Mouse (Mus musculus): ENCODE results near the gene Tmem150a. TPM values are rescaled to one million over a fixed set of nuclear protein-coding genes. Genes with fewer than 3 reads are reported as not detected.

Tmem150a gene
- polyA plus RNA-seq, 1 experiment from 2014 or later, result 16.0 TPM

- Histone ChIP-seq H3K27me3 (peaks cover 32% of the 10 kb centered on the region), H3K4me3 (peak overlapping the region; percentile 35; the same call in 1 of the 2 replicates), H3K36me3 (no peaks in the 10 kb centered on the region), H3K4me1 (replicated peaks) (peaks cover 12% of the 10 kb centered on the region), H3K9me3 (no peaks in the 10 kb centered on the region), H3K27ac (no peak overlapping the region), H3K4me2 (peak overlapping the region; percentile 54), H3K9ac (no peak overlapping the region)
- peak; percentile 43; the same call in 1 of the 2 replicates for ATAC-seq (ENCODE audit: low FRiP score)
- 23% methylated on average over 12 of the region's 12 CpGs for WGBS
Measured at GRCm38 (mm10) chr6:72390795-72391521, 35.7 kb downstream of the Tmem150a start.

DNA sequence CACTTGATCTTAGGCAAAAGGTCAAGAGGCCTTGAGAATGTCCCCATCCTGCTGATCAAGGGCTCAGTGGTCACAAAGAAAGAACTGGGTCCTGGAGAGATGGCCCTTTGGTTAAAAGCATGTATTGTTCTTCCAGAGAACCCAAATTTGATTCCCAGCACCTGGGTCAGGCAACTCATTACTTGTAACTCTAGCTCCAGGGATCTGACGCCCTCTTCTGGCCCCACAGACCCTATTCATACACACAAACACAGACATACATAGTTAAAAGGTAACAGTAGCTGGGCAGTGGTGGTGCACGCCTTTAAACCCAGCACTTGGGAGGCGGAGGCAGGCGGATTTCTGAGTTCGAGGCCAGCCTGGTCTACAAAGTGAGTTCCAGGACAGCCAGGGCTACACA is 37.1 kb downstream of the Tmem150a start:
- Histone ChIP-seq H3K9me3 (no peaks in the 10 kb centered on the region), H3K36me3 (no peaks in the 10 kb centered on the region), H3K4me2 (no peak overlapping the region), H3K9ac (no peak overlapping the region), H3K4me3 (no peak overlapping the region), H3K27me3 (peaks cover 32% of the 10 kb centered on the region), H3K4me1 (replicated peaks) (peaks cover 12% of the 10 kb centered on the region), H3K27ac (no peak overlapping the region)
- no peak for ATAC-seq (ENCODE audit: low FRiP score)
- 91% methylated on average over 5 of the region's 5 CpGs for WGBS

- no peak overlapping the region for H3K9ac ChIP-seq
- H3K36me3 ChIP-seq, result no peaks in the 10 kb centered on the region
- no peak overlapping the region for H3K4me2 ChIP-seq
- ATAC-seq (ENCODE audit: low FRiP score), result no peak
- H3K27me3 ChIP-seq, result no peaks in the 10 kb centered on the region
- H3K4me3 ChIP-seq, result no peak overlapping the region
- H3K4me1 ChIP-seq (replicated peaks), result no peaks in the 10 kb centered on the region
- no peaks in the 10 kb centered on the region for H3K9me3 ChIP-seq
- WGBS, result 85% methylated on average over 10 of the region's 10 CpGs
- H3K27ac ChIP-seq, result no peak overlapping the region
Measured at GRCm38 (mm10) chr6:72396837-72397251, 41.6 kb downstream of the Tmem150a start.

- Histone ChIP-seq H3K9me3 (no peaks in the 10 kb centered on the region), H3K4me3 (no peak overlapping the region), H3K27ac (no peak overlapping the region), H3K9ac (no peak overlapping the region), H3K36me3 (no peaks in the 10 kb centered on the region), H3K4me2 (no peak overlapping the region), H3K4me1 (replicated peaks) (no peaks in the 10 kb centered on the region), H3K27me3 (no peaks in the 10 kb centered on the region)
- ATAC-seq (ENCODE audit: low FRiP score), result no peak
- 56% methylated on average over 2 of the region's 2 CpGs for WGBS
Measured at GRCm38 (mm10) chr6:72399967-72400366, 44.7 kb downstream of the Tmem150a start.

DNA sequence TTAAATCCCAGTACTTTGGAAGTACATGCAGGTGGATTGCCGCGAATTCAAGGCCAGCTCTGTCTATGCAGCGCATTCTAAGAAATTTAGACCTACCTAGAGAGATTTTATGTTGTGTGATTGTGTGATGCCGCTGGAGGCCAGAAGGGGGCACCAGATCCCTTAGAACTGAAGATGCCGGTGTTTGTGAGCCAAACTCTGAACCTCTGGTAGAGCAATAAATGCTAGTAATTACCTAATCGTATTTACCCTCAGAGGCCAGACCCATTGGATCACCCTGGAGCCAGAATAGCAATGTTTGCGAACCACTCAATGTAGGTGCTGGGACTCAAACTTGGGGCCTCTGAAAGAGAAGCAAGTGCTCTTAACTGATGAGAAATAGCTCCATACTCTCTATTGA is 46.6 kb downstream of the Tmem150a start:
- no peak for ATAC-seq (ENCODE audit: low FRiP score)
- no peak overlapping the region for H3K4me3 ChIP-seq
- no peaks in the 10 kb centered on the region for H3K9me3 ChIP-seq
- WGBS, result 24% methylated on average over 7 of the region's 7 CpGs
- no peaks in the 10 kb centered on the region for H3K36me3 ChIP-seq
- H3K4me1 ChIP-seq (replicated peaks), result no peaks in the 10 kb centered on the region
- H3K4me2 ChIP-seq, result no peak overlapping the region
- H3K27ac ChIP-seq, result no peak overlapping the region
- no peaks in the 10 kb centered on the region for H3K27me3 ChIP-seq
- H3K9ac ChIP-seq, result no peak overlapping the region

- no peak overlapping the region for H3K27ac ChIP-seq
- no peak overlapping the region for H3K9ac ChIP-seq
- H3K9me3 ChIP-seq, result no peaks in the 10 kb centered on the region
- H3K4me1 ChIP-seq (replicated peaks), result no peaks in the 10 kb centered on the region
- no peak overlapping the region for H3K4me2 ChIP-seq
- H3K36me3 ChIP-seq, result no peaks in the 10 kb centered on the region
- WGBS, result 84% methylated on average over 7 of the region's 7 CpGs
- ATAC-seq (ENCODE audit: low FRiP score), result no peak
- no peak overlapping the region for H3K4me3 ChIP-seq
- H3K27me3 ChIP-seq, result no peaks in the 10 kb centered on the region
Measured at GRCm38 (mm10) chr6:72405356-72405755, 50.1 kb downstream of the Tmem150a start.

DNA sequence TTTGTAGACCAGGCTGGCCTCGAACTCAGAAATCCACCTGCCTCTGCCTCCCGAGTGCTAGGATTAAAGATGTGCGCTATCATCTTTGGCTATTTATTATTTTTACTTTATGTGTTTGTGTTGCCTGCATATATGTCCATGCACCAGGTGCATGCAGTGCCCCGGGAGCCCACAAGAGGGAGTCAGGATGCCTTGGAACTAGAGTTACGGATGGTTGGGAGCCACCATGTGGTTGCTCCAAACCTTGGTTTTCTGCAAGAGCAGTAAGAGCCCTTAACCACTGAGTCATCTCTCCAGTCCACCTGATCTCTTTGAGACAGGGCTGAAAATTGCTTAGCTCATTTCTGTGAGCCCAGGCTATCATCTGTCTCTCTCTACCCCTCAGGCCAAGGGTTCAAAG is 51.9 kb downstream of the Tmem150a start:
- Histone ChIP-seq H3K4me2 (no peak overlapping the region), H3K27me3 (no peaks in the 10 kb centered on the region), H3K36me3 (no peaks in the 10 kb centered on the region), H3K4me1 (replicated peaks) (no peaks in the 10 kb centered on the region), H3K9me3 (no peaks in the 10 kb centered on the region), H3K27ac (no peak overlapping the region), H3K4me3 (no peak overlapping the region), H3K9ac (no peak overlapping the region)
- ATAC-seq (ENCODE audit: low FRiP score), result no peak; the same call in 1 of the 2 replicates
- WGBS, result 3% methylated on average over 5 of the region's 5 CpGs

Other genes starting within 250 kb of the Tmem150a start
- gene Atoh8, start 119.9 kb upstream of the Tmem150a start, polyA plus RNA-seq (2015; fragmentation: Nextera tagmentation; extraction: Ambion mirVana), result 3.2 and 4.2 TPM in 2 replicates
- 0.40 TPM in 1 of 2 replicates, not detected in the other for gene Sftpb, start 50.8 kb upstream of the Tmem150a start, polyA plus RNA-seq (2015; fragmentation: Nextera tagmentation; extraction: Ambion mirVana)
- gene Usp39, start 10.3 kb upstream of the Tmem150a start, polyA plus RNA-seq (2015; fragmentation: Nextera tagmentation; extraction: Ambion mirVana), result 46.0 and 46.7 TPM in 2 replicates
- 20.6 and 21.1 TPM in 2 replicates for gene 0610030E20Rik, start 8.1 kb upstream of the Tmem150a start, polyA plus RNA-seq (2015; fragmentation: Nextera tagmentation; extraction: Ambion mirVana)
- 141 and 147 TPM in 2 replicates for gene Rnf181, start 11.5 kb downstream of the Tmem150a start, polyA plus RNA-seq (2015; fragmentation: Nextera tagmentation; extraction: Ambion mirVana)
- gene Vamp5, start 25.0 kb downstream of the Tmem150a start, polyA plus RNA-seq (2015; fragmentation: Nextera tagmentation; extraction: Ambion mirVana), result 18.8 and 20.8 TPM in 2 replicates
- gene Vamp8, start 35.3 kb downstream of the Tmem150a start, polyA plus RNA-seq (2015; fragmentation: Nextera tagmentation; extraction: Ambion mirVana), result 25.9 and 29.4 TPM in 2 replicates
- gene Ggcx, start 58.9 kb downstream of the Tmem150a start, polyA plus RNA-seq (2015; fragmentation: Nextera tagmentation; extraction: Ambion mirVana), result 15.3 and 19.4 TPM in 2 replicates
- 388 and 410 TPM in 2 replicates for gene Mat2a, start 84.1 kb downstream of the Tmem150a start, polyA plus RNA-seq (2015; fragmentation: Nextera tagmentation; extraction: Ambion mirVana)
- 0.41 and 1.0 TPM in 2 replicates for gene Sh2d6, start 166.3 kb downstream of the Tmem150a start, polyA plus RNA-seq (2015; fragmentation: Nextera tagmentation; extraction: Ambion mirVana)
- 9.2 and 10.2 TPM in 2 replicates for gene Capg, start 188.9 kb downstream of the Tmem150a start, polyA plus RNA-seq (2015; fragmentation: Nextera tagmentation; extraction: Ambion mirVana)
- gene Elmod3, start 243.0 kb downstream of the Tmem150a start, polyA plus RNA-seq (2015; fragmentation: Nextera tagmentation; extraction: Ambion mirVana), result 15.3 and 15.5 TPM in 2 replicates
- 4.8 and 5.9 TPM in 2 replicates for gene Retsat, start 243.0 kb downstream of the Tmem150a start, polyA plus RNA-seq (2015; fragmentation: Nextera tagmentation; extraction: Ambion mirVana)

Data from hindbrain, embryonic 13.5 days (tissue).